Mouse (Mus musculus): ENCODE results near the gene Gpr171. TPM values are rescaled to one million over a fixed set of nuclear protein-coding genes. Genes with fewer than 3 reads are reported as not detected.
"Not testable (repeated sequence)": the region's sequence is repeated elsewhere in the genome, so short reads cannot be mapped to it uniquely, and the experiment has no call there.

The Gpr171 gene
- total RNA-seq, 1 experiment from 2014 or later: 50.7 TPM

- no peak for ATAC-seq (ENCODE audit: extremely low read depth, insufficient number of reproducible peaks, low FRiP score, poor library complexity, severe bottlenecking)
Observed at GRCm38 (mm10) chr3:59121780-59122449, 20.3 kb upstream of the Gpr171 start.

DNA sequence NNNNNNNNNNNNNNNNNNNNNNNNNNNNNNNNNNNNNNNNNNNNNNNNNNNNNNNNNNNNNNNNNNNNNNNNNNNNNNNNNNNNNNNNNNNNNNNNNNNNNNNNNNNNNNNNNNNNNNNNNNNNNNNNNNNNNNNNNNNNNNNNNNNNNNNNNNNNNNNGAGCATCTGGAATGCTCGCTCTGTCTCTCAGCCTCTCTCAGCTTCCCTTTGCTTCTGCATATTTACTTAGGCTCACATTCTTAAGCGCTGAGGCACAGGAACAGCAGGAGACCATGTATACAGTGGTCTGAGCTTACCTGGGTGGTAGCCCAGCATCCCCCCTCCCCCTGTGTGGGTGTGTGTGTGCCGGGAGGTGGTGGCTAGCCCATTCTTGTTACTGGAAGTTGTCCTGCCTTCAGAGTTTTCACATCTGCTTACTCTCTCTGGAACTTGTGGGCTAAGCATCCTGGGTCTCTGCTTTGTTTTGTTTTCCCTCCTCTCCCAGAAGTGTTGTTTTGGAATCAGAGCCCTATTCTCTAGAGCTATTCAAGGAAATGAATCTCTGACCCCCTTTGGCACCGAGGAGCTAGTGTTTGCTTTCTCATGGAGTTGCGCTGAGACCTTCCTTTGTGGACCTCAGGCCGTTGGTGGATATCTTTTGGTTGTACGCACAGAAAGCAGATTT lies 19.6 kb upstream of the Gpr171 start:
- no peak for ATAC-seq (ENCODE audit: extremely low read depth, insufficient number of reproducible peaks, low FRiP score, poor library complexity, severe bottlenecking)

DNA sequence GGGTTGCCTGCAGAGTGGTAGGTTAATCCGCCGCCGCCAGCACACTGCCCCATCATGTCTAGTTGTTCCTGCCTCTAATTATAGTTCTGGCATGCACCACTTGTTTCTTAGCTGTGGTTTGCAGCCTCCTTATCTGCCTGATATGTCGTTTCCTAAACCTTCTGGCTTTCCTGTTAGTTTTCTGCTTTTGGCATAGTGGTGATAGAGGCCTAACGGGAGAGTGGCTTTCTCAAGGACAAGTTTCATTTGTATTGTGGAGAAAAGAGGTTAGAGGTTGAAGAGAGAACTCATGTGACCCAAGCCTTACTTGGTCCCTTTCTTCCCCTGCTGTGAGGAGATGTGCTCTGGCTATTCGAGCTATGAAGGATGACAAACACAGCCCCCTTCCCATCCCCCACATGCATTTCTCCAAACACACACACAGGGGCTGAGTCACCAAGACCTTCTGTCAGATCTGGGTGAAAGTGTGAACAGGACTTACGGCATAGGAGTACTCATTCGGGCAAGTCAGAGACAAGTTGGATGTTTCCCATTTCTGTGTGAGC lies 12.4 kb upstream of the Gpr171 start:
- ATAC-seq (ENCODE audit: extremely low read depth, insufficient number of reproducible peaks, low FRiP score, poor library complexity, severe bottlenecking): peak; percentile 42; the same call in 1 of the 2 replicates

- ATAC-seq (ENCODE audit: extremely low read depth, insufficient number of reproducible peaks, low FRiP score, poor library complexity, severe bottlenecking): not testable (repeated sequence)
Observed at GRCm38 (mm10) chr3:59113291-59113690, 11.7 kb upstream of the Gpr171 start.

DNA sequence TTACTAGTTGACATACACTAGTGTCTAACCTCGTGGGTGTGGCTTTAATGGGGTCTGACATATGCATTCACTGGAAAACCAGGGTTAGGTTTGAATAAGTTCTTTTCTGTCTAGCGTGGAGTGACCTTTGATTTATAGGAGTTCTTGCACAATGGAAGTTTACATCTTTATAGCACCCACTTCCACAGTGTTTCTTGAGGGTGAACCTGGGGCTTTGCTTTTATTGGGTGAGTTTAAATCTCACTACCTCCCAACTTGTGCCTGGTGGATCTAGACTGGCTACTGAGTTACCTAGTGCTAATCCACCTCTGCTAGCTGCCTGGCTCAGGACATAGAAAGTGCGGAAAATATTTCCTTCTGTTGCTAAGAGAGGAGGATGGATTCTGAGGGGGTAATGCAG lies 10.3 kb upstream of the Gpr171 start:
- ATAC-seq (ENCODE audit: extremely low read depth, insufficient number of reproducible peaks, low FRiP score, poor library complexity, severe bottlenecking): no peak

- ATAC-seq (ENCODE audit: extremely low read depth, insufficient number of reproducible peaks, low FRiP score, poor library complexity, severe bottlenecking): not testable (repeated sequence)
Observed at GRCm38 (mm10) chr3:59109834-59110233, 8.2 kb upstream of the Gpr171 start.

DNA sequence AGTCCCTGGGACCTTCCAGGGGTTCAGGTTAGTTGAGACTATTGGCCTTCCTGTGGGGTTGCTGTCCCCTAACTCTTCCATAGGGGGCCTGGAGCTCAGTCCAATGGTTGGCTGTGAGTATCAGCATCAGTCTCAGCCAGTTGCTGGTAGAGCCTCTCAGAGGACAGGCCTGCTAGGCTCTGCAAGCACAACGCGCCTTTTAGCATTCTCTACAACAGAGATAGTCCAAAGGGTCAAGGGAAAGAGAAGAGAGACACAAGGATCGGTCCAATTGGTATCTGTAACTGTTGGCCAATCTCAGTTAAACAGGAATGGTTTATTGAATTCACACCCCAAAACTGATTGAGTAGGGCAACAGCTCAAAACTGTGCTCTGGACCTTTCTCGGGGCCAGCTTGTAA lies 5.8 kb upstream of the Gpr171 start:
- no peak for ATAC-seq (ENCODE audit: extremely low read depth, insufficient number of reproducible peaks, low FRiP score, poor library complexity, severe bottlenecking)

DNA sequence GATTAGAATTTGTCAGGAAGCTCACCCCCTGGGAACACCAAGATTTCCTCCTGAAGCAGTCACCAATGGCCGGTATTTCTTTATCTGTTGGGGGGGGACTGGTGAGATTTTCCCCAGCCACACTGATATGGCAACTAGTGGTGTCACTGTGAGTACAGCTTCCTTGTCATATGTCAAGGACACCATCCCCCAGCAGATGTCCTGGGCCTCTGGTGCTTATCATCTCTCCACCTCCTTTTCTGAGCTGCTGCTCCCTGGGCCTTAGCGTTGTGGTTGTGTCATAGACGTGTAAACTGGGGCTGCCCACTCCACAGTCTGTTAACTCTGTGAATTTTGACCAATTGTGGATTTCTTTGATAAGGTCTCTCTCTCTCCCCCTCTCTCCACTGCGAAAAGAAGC lies 2.8 kb upstream of the Gpr171 start:
- no peak for ATAC-seq (ENCODE audit: extremely low read depth, insufficient number of reproducible peaks, low FRiP score, poor library complexity, severe bottlenecking)

DNA sequence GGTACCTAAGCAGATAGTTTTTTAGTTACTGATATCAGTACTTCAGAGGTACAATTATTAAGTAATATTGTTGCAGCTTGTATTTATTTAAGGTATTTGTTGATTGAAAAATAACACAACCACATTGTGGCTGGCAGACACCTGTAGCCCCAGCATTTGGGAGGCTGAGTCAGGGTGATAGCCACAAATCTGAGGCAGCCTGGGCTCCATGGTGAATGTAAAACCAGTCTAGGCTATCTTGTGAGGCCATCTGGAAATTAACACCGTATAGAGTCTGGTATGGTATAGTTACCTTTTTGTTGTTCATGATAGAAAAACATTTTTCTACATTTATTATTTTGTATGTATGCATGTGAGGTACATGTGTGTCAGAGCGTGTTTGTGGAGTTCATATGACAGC lies 525 bp upstream of the Gpr171 start:
- ATAC-seq (ENCODE audit: extremely low read depth, insufficient number of reproducible peaks, low FRiP score, poor library complexity, severe bottlenecking): no peak

GRCm38 (mm10) chr3:59098540-59098939 lies 3.1 kb downstream of the Gpr171 start:
- ATAC-seq (ENCODE audit: extremely low read depth, insufficient number of reproducible peaks, low FRiP score, poor library complexity, severe bottlenecking): no peak

DNA sequence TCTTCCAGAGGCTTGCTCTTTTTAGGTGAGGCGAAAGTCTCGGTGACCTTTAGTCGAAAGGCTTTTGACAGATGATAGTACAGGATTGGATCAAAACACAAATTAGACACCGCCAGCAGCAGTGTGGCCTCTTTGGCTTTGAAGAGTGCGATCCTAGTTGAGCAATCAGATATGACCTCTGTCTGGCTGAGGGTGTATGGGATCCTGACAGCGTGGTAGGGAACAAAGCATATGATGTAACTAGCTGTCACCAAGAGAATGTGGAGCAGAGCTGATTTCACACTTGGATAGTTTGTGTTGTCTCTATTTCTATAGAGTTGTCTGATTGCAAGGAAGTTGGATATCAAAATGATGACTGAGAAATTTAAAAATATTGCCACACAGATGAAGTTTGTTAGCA lies 4.2 kb downstream of the Gpr171 start:
- ATAC-seq (ENCODE audit: extremely low read depth, insufficient number of reproducible peaks, low FRiP score, poor library complexity, severe bottlenecking): no peak

DNA sequence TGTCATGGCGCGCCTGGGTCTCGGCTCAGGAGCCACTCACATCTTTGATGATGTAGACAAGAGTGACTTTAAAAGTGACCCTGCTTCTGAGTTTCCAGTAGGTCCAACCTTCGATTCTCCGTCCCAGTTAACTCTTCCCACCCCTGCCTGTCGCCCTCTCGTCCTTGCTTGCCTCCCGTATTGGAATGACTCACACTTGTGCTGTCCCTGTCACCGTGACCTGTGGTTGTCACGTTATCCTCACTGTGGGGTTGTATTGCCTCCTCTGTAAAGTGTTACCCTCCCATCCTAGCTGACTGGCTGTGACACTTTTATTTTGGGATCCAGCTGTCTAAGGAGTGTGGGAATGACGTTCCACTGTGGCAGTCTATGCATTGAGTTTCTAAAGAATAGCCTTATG lies 8.9 kb downstream of the Gpr171 start:
- no peak for ATAC-seq (ENCODE audit: extremely low read depth, insufficient number of reproducible peaks, low FRiP score, poor library complexity, severe bottlenecking)

GRCm38 (mm10) chr3:59080919-59081318 lies 20.7 kb downstream of the Gpr171 start:
- ATAC-seq (ENCODE audit: extremely low read depth, insufficient number of reproducible peaks, low FRiP score, poor library complexity, severe bottlenecking): peak; percentile 88

GRCm38 (mm10) chr3:59080293-59080916 lies 21.2 kb downstream of the Gpr171 start:
- no peak for ATAC-seq (ENCODE audit: extremely low read depth, insufficient number of reproducible peaks, low FRiP score, poor library complexity, severe bottlenecking)

DNA sequence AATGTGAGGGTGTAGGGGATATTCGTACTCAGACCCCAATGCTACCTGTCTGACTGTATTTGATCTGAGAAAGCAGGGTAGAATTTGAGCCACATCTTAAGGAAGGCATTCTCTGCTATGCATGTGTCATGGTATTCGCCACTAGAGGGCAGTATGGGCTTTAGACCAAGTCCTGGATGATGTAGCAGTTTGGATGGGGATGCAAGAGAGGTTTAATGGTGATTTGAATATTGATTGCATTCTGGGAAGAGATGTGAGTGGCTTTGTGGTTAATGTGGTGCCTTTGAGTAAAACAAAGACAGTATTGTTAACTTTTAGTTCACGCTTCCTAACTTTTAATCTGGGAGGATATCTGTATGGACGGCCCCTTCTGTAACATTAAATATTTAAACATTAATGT lies 22.3 kb downstream of the Gpr171 start:
- peak; percentile 81 for ATAC-seq (ENCODE audit: extremely low read depth, insufficient number of reproducible peaks, low FRiP score, poor library complexity, severe bottlenecking)

DNA sequence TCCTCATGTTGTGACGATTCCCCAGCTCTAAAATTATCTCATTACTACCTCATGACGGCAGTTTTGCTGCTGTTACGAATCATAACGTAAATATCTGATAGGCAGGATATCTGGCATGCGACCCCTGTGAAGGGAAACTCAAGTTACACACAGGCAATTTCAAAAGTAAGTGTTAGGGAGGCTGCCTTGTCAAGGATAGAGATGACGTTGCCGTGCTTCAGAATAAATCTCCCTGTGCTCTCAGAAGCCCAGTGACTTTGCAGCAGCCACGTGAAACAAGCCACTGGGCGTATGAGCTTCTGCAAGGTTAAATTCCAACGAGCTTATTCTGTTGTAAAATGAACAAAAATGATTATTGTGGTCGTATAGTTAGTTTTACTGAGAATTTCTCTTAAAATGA lies 23.0 kb downstream of the Gpr171 start:
- no peak for ATAC-seq (ENCODE audit: extremely low read depth, insufficient number of reproducible peaks, low FRiP score, poor library complexity, severe bottlenecking)

DNA sequence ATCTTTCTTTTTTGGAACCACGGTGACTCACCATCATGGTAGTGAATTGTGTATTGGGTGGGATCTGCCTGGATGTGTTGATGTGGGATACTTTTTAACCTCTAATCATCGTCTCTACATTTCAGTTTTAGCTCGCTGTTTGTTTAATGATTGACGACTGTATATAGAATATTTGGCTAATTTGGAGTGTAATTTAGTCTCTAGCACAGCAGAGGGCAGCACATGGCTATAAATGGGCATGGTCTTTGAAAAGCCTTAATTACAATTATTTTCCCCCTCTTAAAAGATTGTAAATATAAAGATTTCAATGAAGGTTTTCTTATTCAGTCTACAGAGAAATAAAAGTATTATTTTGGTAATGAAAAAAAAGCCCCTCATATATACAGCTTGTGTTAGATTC lies 24.3 kb downstream of the Gpr171 start:
- ATAC-seq (ENCODE audit: extremely low read depth, insufficient number of reproducible peaks, low FRiP score, poor library complexity, severe bottlenecking): no peak

GRCm38 (mm10) chr3:59069071-59069470 lies 32.5 kb downstream of the Gpr171 start:
- peak; percentile 26; the same call in 1 of the 2 replicates for ATAC-seq (ENCODE audit: extremely low read depth, insufficient number of reproducible peaks, low FRiP score, poor library complexity, severe bottlenecking)

GRCm38 (mm10) chr3:59066558-59067294 lies 34.9 kb downstream of the Gpr171 start:
- no peak for ATAC-seq (ENCODE audit: extremely low read depth, insufficient number of reproducible peaks, low FRiP score, poor library complexity, severe bottlenecking)
